Mouse (Mus musculus): ENCODE measurements at regions not wholly inside any gene's neighbourhood (a gene's known extent, or its start where the extent isn't known, plus 50 kb on each side); places are given as distances from the start of the nearest gene placed in this dataset.

DNA sequence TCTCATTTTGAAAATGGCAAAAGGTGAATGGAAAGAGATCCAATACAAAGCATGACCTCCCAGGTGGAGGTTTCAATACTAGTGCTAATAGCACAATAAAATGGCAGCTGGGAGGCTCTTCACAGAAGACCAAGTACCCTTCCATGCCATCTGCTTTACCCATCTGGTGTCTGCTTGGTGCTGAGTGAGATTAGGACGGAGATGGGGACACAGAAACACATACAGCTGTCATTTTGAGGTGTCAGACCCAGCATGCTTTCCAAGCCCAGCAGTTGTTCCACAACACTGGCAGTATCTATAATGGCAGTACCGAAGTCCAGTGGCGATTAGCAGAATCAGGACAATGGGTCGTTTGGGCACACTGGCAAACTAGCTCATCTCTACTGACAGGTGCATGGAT lies 118.9 kb upstream of the 1700064H15Rik start:
- no peak for TF ChIP-seq CTCF (IDR thresholded peaks at IDR 0.05; ENCODE audit: low read depth, low read length)
- no peak for TF ChIP-seq POLR2A (IDR thresholded peaks at IDR 0.05; ENCODE audit: extremely low read depth, insufficient read depth, low read length)

All from liver, adult 2 months (tissue).